ENCODE assay signal across 8 mouse cellular contexts in genomic region chr4:48044141-48044490, GRCm38 (mm10). TPM values are rescaled to one million over a fixed set of nuclear protein-coding genes. Genes with fewer than 3 reads are reported as not detected.
DNase-seq lines count a peak whose midpoint lies in the region; ATAC-seq lines count a peak whose summit lies in the region.

No protein-coding gene starts in this region.

- no peaks in the 10 kb centered on the region for H3K36me3 ChIP-seq in hindbrain, embryonic 11.5 days (ENCODE audit: control insufficient read depth, insufficient read depth, low read length)
- no peaks in the 10 kb centered on the region for H3K36me3 ChIP-seq in midbrain, embryonic 11.5 days (ENCODE audit: control insufficient read depth, insufficient read depth, low read length)

- H3K4me1 ChIP-seq in hindbrain, embryonic 11.5 days (replicated peaks; ENCODE audit: control insufficient read depth, insufficient read depth, low read length), result peaks cover 15% of the 10 kb centered on the region
- H3K4me1 ChIP-seq in midbrain, embryonic 11.5 days (ENCODE audit: control insufficient read depth, insufficient read depth, low read length), result peaks cover 35% of the 10 kb centered on the region

- H3K4me3 ChIP-seq in hindbrain, embryonic 11.5 days (ENCODE audit: low read depth, low read length), result peak overlapping the region; percentile 59
- H3K4me3 ChIP-seq in midbrain, embryonic 11.5 days (ENCODE audit: low read depth, low read length), result peak overlapping the region; percentile 70

- DNase-seq in left cerebral cortex, adult 18-20 months (ENCODE audit: low spot score in 2 of 2), result peak; percentile 26 to 57
- DNase-seq in left cerebral cortex, adult 8-10 months (ENCODE audit: low spot score in 2 of 2), result no peak
- DNase-seq in c-Kit-negative CD71-positive TER-119-positive erythroid progenitor cells, embryonic 14.5 days (ENCODE audit: low read depth, low spot score), result peak; percentile 6
- no peak for DNase-seq in hindbrain, embryonic 11.5 days (ENCODE audit: low spot score)
- DNase-seq in midbrain, embryonic 11.5 days (ENCODE audit: low spot score, missing footprints), result no peak
- no peak for DNase-seq in layer of hippocampus, adult 18-20 months (ENCODE audit: low spot score in 2 of 2)
- DNase-seq in kidney, adult 8-10 months, result no peak
- no peak for DNase-seq in adrenal gland, adult 2 months

- no peaks in the 10 kb centered on the region for H3K9me3 ChIP-seq in hindbrain, embryonic 11.5 days (ENCODE audit: control insufficient read depth, low read length)
- no peaks in the 10 kb centered on the region for H3K9me3 ChIP-seq in midbrain, embryonic 11.5 days (ENCODE audit: control insufficient read depth, low read length)

- peak overlapping the region; percentile 75; the same call in 1 of the 2 replicates for H3K27ac ChIP-seq in hindbrain, embryonic 11.5 days (ENCODE audit: low read depth, low read length)
- peak overlapping the region; percentile 73; the same call in 1 of the 2 replicates for H3K27ac ChIP-seq in midbrain, embryonic 11.5 days (ENCODE audit: low read depth, low read length)

- H3K9ac ChIP-seq in hindbrain, embryonic 11.5 days (ENCODE audit: low read depth, low read length), result peak overlapping the region; percentile 72; the same call in 1 of the 2 replicates
- H3K9ac ChIP-seq in midbrain, embryonic 11.5 days (ENCODE audit: low read length), result peak overlapping the region; percentile 71

- H3K27me3 ChIP-seq in hindbrain, embryonic 11.5 days (ENCODE audit: control insufficient read depth, insufficient read depth, low read length), result peaks cover 18% of the 10 kb centered on the region
- H3K27me3 ChIP-seq in midbrain, embryonic 11.5 days (ENCODE audit: control insufficient read depth, insufficient read depth, low read length), result peaks cover 8% of the 10 kb centered on the region

- peak overlapping the region; percentile 98 for H3K4me2 ChIP-seq in hindbrain, embryonic 11.5 days (replicated peaks; ENCODE audit: low read depth, low read length)
- peak overlapping the region; percentile 85 for H3K4me2 ChIP-seq in midbrain, embryonic 11.5 days

- no peak for ATAC-seq in hindbrain, embryonic 11.5 days (ENCODE audit: low FRiP score)
- no peak for ATAC-seq in midbrain, embryonic 11.5 days (ENCODE audit: low FRiP score)

- WGBS in hindbrain, embryonic 11.5 days, result under 1% methylated on average over 11 of the region's 11 CpGs
- WGBS in midbrain, embryonic 11.5 days, result under 1% methylated on average over 11 of the region's 11 CpGs

RNA-seq across cellular contexts. Expression of gene Nr4a3, which starts 0.8 kb away (rescaled TPM):
- 10 to 100 TPM; 23.7 to 48.0 TPM for total RNA-seq in left cerebral cortex, adult 18-20 months (2021)
- 10 to 100 TPM; 12.4 to 17.3 (median 16.5) TPM for total RNA-seq in left cerebral cortex, adult 8-10 months (2022)
- 1.2 and 1.7 TPM in 2 replicates for polyA plus RNA-seq in hindbrain, embryonic 11.5 days (2014; fragmentation: Nextera tagmentation; extraction: Ambion mirVana)
- 0.68 and 0.77 TPM in 2 replicates for polyA plus RNA-seq in midbrain, embryonic 11.5 days (2014; fragmentation: Nextera tagmentation; extraction: Ambion mirVana)
- 10 to 100 TPM; 61.0 to 87.4 TPM for total RNA-seq in layer of hippocampus, adult 18-20 months (2021)
- total RNA-seq in adrenal gland, adult 2 months (2021), result 100 to 1,000 TPM in 1 of 2 experiments, 10 to 100 TPM in 1; 45.6 to 171 TPM
- 108 and 138 TPM in 2 replicates for polyA plus RNA-seq in adrenal gland, adult 2 months (2012; rRNA removed)

Comparison
In these comparisons a context has a peak if more than half of its experiments do, and no peak if none do; other contexts are left out.
1. DNase-seq: peak in left cerebral cortex, adult 18-20 months (2 of 2) and c-Kit-negative CD71-positive TER-119-positive erythroid progenitor cells, embryonic 14.5 days (single experiment); none in left cerebral cortex, adult 8-10 months (0 of 2), hindbrain, embryonic 11.5 days (single experiment), midbrain, embryonic 11.5 days (single experiment), layer of hippocampus, adult 18-20 months (0 of 2), kidney, adult 8-10 months (0 of 2) and adrenal gland, adult 2 months (single experiment).